Mouse (Mus musculus): Measurements from ENCODE around the gene Gja4. TPM values are rescaled to one million over a fixed set of nuclear protein-coding genes. Genes with fewer than 3 reads are reported as not detected.

Gja4 gene
- polyA plus RNA-seq, 1 experiment: 7.5 TPM

- no peak for TF ChIP-seq POLR2A (IDR thresholded peaks at IDR 0.05; ENCODE audit: borderline replicate concordance, insufficient read depth, low read length)
- no peak for TF ChIP-seq CTCF (IDR thresholded peaks at IDR 0.05; ENCODE audit: borderline replicate concordance, insufficient read depth, low read depth, low read length)
- Histone ChIP-seq H3K27me3 (ENCODE audit: control insufficient read depth, insufficient read depth, low read length) (no peaks in the 10 kb centered on the region), H3K4me1 (ENCODE audit: control insufficient read depth, insufficient read depth, low read length) (no peaks in the 10 kb centered on the region), H3K4me3 (replicated peaks; ENCODE audit: insufficient read depth, low read depth, low read length) (no peak overlapping the region), H3K27ac (ENCODE audit: insufficient read depth, low read length) (no peak overlapping the region)
- DNase-seq: no peak
- 56% methylated on average over 19 of the region's 19 CpGs for WGBS
These were observed 50.2 kb downstream of the Gja4 start for GRCm38 (mm10) chr4:127263438-127264182.

GRCm38 (mm10) chr4:127261601-127262000, 52.2 kb downstream of the Gja4 start:
- Histone ChIP-seq H3K27me3 (ENCODE audit: control insufficient read depth, insufficient read depth, low read length) (no peaks in the 10 kb centered on the region), H3K27ac (ENCODE audit: insufficient read depth, low read length) (no peak overlapping the region), H3K4me3 (replicated peaks; ENCODE audit: insufficient read depth, low read depth, low read length) (no peak overlapping the region), H3K4me1 (ENCODE audit: control insufficient read depth, insufficient read depth, low read length) (no peaks in the 10 kb centered on the region)
- TF ChIP-seq POLR2A (IDR thresholded peaks at IDR 0.05; ENCODE audit: borderline replicate concordance, insufficient read depth, low read length) (no peak), CTCF (IDR thresholded peaks at IDR 0.05; ENCODE audit: borderline replicate concordance, insufficient read depth, low read depth, low read length) (no peak)
- no peak for DNase-seq
- 90% methylated on average over 14 of the region's 14 CpGs for WGBS

Other genes starting within 250 kb of the Gja4 start
- 35.3 and 37.0 TPM in 2 replicates for gene Zmym6, start 236.7 kb downstream of the Gja4 start, polyA plus RNA-seq (2012; rRNA removed)
- 11.4 and 14.0 TPM in 2 replicates for gene Tmem35b, start 190.3 kb downstream of the Gja4 start, polyA plus RNA-seq (2012; rRNA removed)
- gene Dlgap3, start 144.8 kb downstream of the Gja4 start, polyA plus RNA-seq (2012; rRNA removed): 56.1 and 59.8 TPM in 2 replicates
- gene Smim12, start 70.3 kb downstream of the Gja4 start, polyA plus RNA-seq (2012; rRNA removed): 95.5 and 106 TPM in 2 replicates
- 0.18 and 0.36 TPM in 2 replicates for gene Gjb3, start 16.8 kb upstream of the Gja4 start, polyA plus RNA-seq (2012; rRNA removed)
- 0.10 TPM in 1 of 2 replicates, not detected in the other for gene Gjb4, start 40.0 kb upstream of the Gja4 start, polyA plus RNA-seq (2012; rRNA removed)
- 0.05 and 0.06 TPM in 2 replicates for gene Gjb5, start 44.1 kb upstream of the Gja4 start, polyA plus RNA-seq (2012; rRNA removed)